Mouse (Mus musculus): ENCODE measurements around the gene Pard3b.

DNA sequence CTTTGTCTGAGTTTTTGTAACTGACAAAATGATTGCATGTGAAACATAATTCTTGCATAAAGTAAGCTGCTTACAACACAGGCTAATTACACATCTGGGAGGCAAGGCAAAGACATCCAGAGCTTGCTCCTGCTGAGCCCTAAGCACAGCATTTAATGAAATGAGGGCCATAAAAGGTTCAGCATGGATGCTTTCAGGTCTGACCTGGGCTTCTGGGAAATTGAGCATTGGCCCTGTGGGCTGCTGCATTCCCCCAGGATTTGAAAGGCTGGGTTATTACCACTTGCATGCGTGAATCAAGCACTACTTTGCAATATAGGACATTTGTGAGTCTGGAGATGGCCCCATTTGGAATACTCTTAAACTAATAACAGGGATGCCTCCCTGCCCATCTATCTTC is 552.2 kb downstream of the Pard3b start:
- TF ChIP-seq CTCF (IDR thresholded peaks at IDR 0.05; ENCODE audit: insufficient read depth, low read length) (no peak), POLR2A (IDR thresholded peaks at IDR 0.05; ENCODE audit: borderline replicate concordance, extremely low read depth, low read depth, low read length) (no peak)
